Mouse (Mus musculus): Measurements from ENCODE around the gene H2-D1. TPM values are rescaled to one million over a fixed set of nuclear protein-coding genes. Genes with fewer than 3 reads are reported as not detected.
"Not testable (repeated sequence)": the region's sequence is repeated elsewhere in the genome, so short reads cannot be mapped to it uniquely, and the experiment has no call there.

Gene H2-D1
- total RNA-seq, 2 experiments from 2014 or later: 20.3 to 25.3 TPM

GRCm38 (mm10) chr17:35232043-35232442 lies 30.5 kb upstream of the H2-D1 start:
- peak; percentile 79 to 87 for DNase-seq (ENCODE audit: extremely low spot score in 1 of 2, low spot score in 2 of 2)
- Histone ChIP-seq H3K4me3 (no peak overlapping the region), H3K27ac (peak overlapping the region; percentile 0; the same call in 1 of the 2 replicates)
- peak; percentile 92 for TF ChIP-seq CTCF (IDR thresholded peaks at IDR 0.05)
- intact Hi-C loops (cut with DNase I): loop anchor here (1.0 to 10.0 kb wide), 4 partner anchors 54 to 340 kb away; partner anchors contain the start of gene Sapcd1

- Histone ChIP-seq H3K4me3 (no peak overlapping the region), H3K27ac (peak overlapping the region; percentile 0; the same call in 1 of the 2 replicates)
- no peak for DNase-seq (ENCODE audit: extremely low spot score in 1 of 2, low spot score in 2 of 2)
- intact Hi-C loops (cut with DNase I): loop anchor here (1.0 to 10.0 kb wide), 4 partner anchors 54 to 340 kb away; partner anchors contain the start of gene Sapcd1
- TF ChIP-seq CTCF (IDR thresholded peaks at IDR 0.05): no peak
Measured at GRCm38 (mm10) chr17:35232659-35233058, 29.9 kb upstream of the H2-D1 start.

- Histone ChIP-seq H3K4me3 (peak within 1 kb of the TSS; percentile 68), H3K27ac (peak within 1 kb of the TSS; percentile 96)
- intact Hi-C loops (cut with DNase I): loop anchor here (5.0 to 10.0 kb wide), 2 partner anchors 209 to 341 kb away; partner anchors contain the start of gene Sapcd1
- TF ChIP-seq CTCF (IDR thresholded peaks at IDR 0.05): no peak
- DNase-seq (ENCODE audit: extremely low spot score in 1 of 2, low spot score in 2 of 2): no peak
Measured at GRCm38 (mm10) chr17:35233114-35233980, 29.2 kb upstream of the H2-D1 start, which contains the start of gene Atp6v1g2. TSS of gene Atp6v1g2 (plus strand) at chr17:35233660.

GRCm38 (mm10) chr17:35234090-35234489 lies 28.4 kb upstream of the H2-D1 start:
- H3K27ac ChIP-seq; H3K4me3 ChIP-seq; DNase-seq (ENCODE audit: extremely low spot score in 1 of 2, low spot score in 2 of 2): not testable (repeated sequence)
- intact Hi-C loops (cut with DNase I): loop anchor here (5.0 to 10.0 kb wide), 2 partner anchors 209 to 342 kb away; partner anchors contain the start of gene Sapcd1

- Histone ChIP-seq H3K27ac (peak overlapping the region; percentile 96), H3K4me3 (peak overlapping the region; percentile 68)
- no peak for DNase-seq (ENCODE audit: extremely low spot score in 1 of 2, low spot score in 2 of 2)
- no peak; the same call in 1 of the 2 replicates for TF ChIP-seq CTCF (IDR thresholded peaks at IDR 0.05)
- intact Hi-C loops (cut with DNase I): loop anchor here (1.0 to 10.0 kb wide), 5 partner anchors 100 to 383 kb away; partner anchors contain the start of genes Bag6, Csnk2b, Gpank1 and Nelfe
Measured at GRCm38 (mm10) chr17:35234903-35235302, 27.6 kb upstream of the H2-D1 start.

- intact Hi-C loops (cut with DNase I): loop anchor here (1.0 to 10.0 kb wide), 5 partner anchors 70 to 384 kb away; partner anchors contain the start of genes Bag6, Csnk2b, Gpank1 and Nelfe
- TF ChIP-seq CTCF (IDR thresholded peaks at IDR 0.05): no peak
- H3K27ac ChIP-seq: peak within 1 kb of the TSS; percentile 96
Measured at GRCm38 (mm10) chr17:35235614-35236389, 26.7 kb upstream of the H2-D1 start, which contains the start of gene Nfkbil1. TSS of gene Nfkbil1 (minus strand) at chr17:35235792.

GRCm38 (mm10) chr17:35236390-35236746 lies 26.2 kb upstream of the H2-D1 start:
- H3K4me3 ChIP-seq: peak overlapping the region; percentile 68
- H3K27ac ChIP-seq: peak overlapping the region; percentile 96
- intact Hi-C loops (cut with DNase I): loop anchor here (1.0 to 10.0 kb wide), 4 partner anchors 70 to 384 kb away; partner anchors contain the start of genes Csnk2b, Gpank1, Nelfe and Sapcd1
- DNase-seq (ENCODE audit: extremely low spot score in 1 of 2, low spot score in 2 of 2): peak; percentile 98 to 100
- TF ChIP-seq CTCF (IDR thresholded peaks at IDR 0.05): no peak; the same call in none of the 2 replicates

More at GRCm38 (mm10) chr17:35235614-35236389, 26.7 kb upstream of the H2-D1 start, which contains the start of gene Nfkbil1:
- H3K4me3 ChIP-seq: peak within 1 kb of the TSS; percentile 68
- DNase-seq (ENCODE audit: extremely low spot score in 1 of 2, low spot score in 2 of 2): peak; percentile 86 to 88

- peak overlapping the region; percentile 96 for H3K27ac ChIP-seq
- TF ChIP-seq CTCF (IDR thresholded peaks at IDR 0.05): no peak
Measured at GRCm38 (mm10) chr17:35236996-35237395, 25.5 kb upstream of the H2-D1 start.

GRCm38 (mm10) chr17:35237504-35237903 lies 25.0 kb upstream of the H2-D1 start:
- peak overlapping the region; percentile 96 for H3K27ac ChIP-seq
- intact Hi-C loops (cut with DNase I): loop anchor here (5.0 to 10.0 kb wide), 3 partner anchors 115 to 385 kb away; partner anchors contain the start of genes Csnk2b, Gpank1, Nelfe and Sapcd1
- TF ChIP-seq CTCF (IDR thresholded peaks at IDR 0.05): no peak
- DNase-seq (ENCODE audit: extremely low spot score in 1 of 2, low spot score in 2 of 2): no peak
- H3K4me3 ChIP-seq: peak overlapping the region; percentile 68

More at GRCm38 (mm10) chr17:35236996-35237395, 25.5 kb upstream of the H2-D1 start:
- H3K4me3 ChIP-seq: peak overlapping the region; percentile 68
- intact Hi-C loops (cut with DNase I): loop anchor here (1.0 to 10.0 kb wide), 4 partner anchors 71 to 385 kb away; partner anchors contain the start of genes Csnk2b, Gpank1, Nelfe and Sapcd1
- no peak for DNase-seq (ENCODE audit: extremely low spot score in 1 of 2, low spot score in 2 of 2)

- intact Hi-C loops (cut with DNase I): loop anchor here (5.0 to 10.0 kb wide), 6 partner anchors 117 to 615 kb away; partner anchors contain the start of genes Csnk2b, Ddr1, Dxo and Gpank1
- no peak overlapping the region for H3K4me3 ChIP-seq
- H3K27ac ChIP-seq: peak overlapping the region; percentile 100
- TF ChIP-seq CTCF (IDR thresholded peaks at IDR 0.05): no peak
- no peak for DNase-seq (ENCODE audit: extremely low spot score in 1 of 2, low spot score in 2 of 2)
Measured at GRCm38 (mm10) chr17:35239700-35240099, 22.8 kb upstream of the H2-D1 start.

Measured in left cerebral cortex, adult 2 months (tissue).